Mouse (Mus musculus) thymus, postnatal 10 days (tissue): ENCODE results near the gene Ccnb1.
"Not testable (repeated sequence)": the region's sequence is repeated elsewhere in the genome, so short reads cannot be mapped to it uniquely, and the experiment has no call there.

Experiments used
- DNase-seq, 2 experiments: peaks; one replicate each; pipeline ENCODE4 v3.0.0; 2021; ENCODE audit warnings: low spot score in 2 of 2

The Ccnb1 gene

GRCm38 (mm10) chr13:100786414-100786867, at the start of gene Ccnb1:
Gene Ccnb1 (minus strand): TSS chr13:100786570.
- DNase-seq: peak; percentile 88 to 90

DNA sequence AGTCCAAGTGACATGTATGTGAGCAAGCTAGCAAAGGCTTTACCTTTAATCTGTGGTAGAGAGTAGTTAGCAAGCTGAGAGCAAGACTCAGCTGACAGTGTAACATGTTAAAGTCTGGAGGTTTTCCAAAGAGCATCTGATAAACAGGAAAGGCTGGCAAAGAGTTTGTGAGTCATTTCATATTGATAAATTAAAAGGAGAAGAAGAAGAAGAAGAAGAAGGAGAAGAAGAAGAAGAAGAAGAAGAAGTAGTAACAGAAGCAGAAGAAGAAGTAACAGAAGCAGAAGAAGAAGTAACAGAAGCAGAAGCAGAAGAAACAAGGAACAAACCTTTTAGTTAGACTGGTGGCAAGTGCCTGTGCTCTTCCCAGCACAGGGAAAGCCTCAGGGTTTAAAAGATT, 48.4 kb upstream of the Ccnb1 start:
- no peak for DNase-seq

GRCm38 (mm10) chr13:100833640-100834002, 47.3 kb upstream of the Ccnb1 start:
- DNase-seq: no peak

GRCm38 (mm10) chr13:100832741-100833639, 46.6 kb upstream of the Ccnb1 start, which contains the start of gene Slc30a5:
Gene Slc30a5 (minus strand): TSS chr13:100833427.
- peak; percentile 99 for DNase-seq

- no peak for DNase-seq
These were observed 45.8 kb upstream of the Ccnb1 start for GRCm38 (mm10) chr13:100832188-100832587.

GRCm38 (mm10) chr13:100831123-100831522, 44.8 kb upstream of the Ccnb1 start:
- no peak for DNase-seq

- no peak for DNase-seq
These were observed 39.4 kb upstream of the Ccnb1 start for GRCm38 (mm10) chr13:100825627-100826410.

DNA sequence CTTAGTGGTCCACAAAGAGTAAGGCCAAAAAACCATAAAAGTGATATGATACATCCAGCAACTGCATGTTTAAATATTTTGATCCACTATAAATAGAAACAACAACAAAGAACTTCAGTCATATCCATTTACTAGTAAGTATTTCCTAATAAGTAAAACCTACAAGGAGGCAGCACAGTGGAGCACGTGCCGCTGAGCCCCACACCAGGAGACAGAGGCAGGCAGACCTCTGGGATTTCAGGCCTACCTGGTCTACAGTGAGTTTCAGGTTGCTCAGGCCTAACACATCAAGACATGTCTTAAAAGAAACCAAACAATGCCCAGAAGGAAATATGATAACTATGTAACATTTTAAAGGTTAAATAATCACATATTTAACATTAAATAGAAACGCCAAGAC, 38.5 kb upstream of the Ccnb1 start:
- DNase-seq: no peak

GRCm38 (mm10) chr13:100824306-100824705, 37.9 kb upstream of the Ccnb1 start:
- no peak for DNase-seq

- DNase-seq: no peak
These were observed 37.5 kb upstream of the Ccnb1 start for GRCm38 (mm10) chr13:100823863-100824262.

DNA sequence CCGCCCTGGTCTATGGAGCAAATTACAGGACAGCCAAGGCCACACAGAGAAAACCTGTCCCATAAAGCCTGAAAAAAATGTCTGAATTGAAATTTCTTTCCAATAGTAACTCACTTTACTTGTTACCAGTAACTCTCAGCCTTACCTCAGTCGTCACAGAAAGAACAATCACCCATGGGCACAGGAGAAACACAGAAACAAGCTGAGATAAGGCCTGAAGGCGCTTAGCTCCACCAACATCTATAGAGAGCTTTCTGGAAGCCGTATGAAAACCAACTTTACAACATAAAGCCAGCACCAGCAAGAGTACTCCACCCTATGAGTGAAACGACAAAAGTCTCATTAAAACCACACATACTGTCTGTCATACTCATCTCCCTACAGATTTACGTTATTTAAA, 28.1 kb upstream of the Ccnb1 start:
- DNase-seq: no peak

GRCm38 (mm10) chr13:100805776-100806175, 19.4 kb upstream of the Ccnb1 start:
- DNase-seq: peak in 1 of 2 experiments; percentile 12

DNA sequence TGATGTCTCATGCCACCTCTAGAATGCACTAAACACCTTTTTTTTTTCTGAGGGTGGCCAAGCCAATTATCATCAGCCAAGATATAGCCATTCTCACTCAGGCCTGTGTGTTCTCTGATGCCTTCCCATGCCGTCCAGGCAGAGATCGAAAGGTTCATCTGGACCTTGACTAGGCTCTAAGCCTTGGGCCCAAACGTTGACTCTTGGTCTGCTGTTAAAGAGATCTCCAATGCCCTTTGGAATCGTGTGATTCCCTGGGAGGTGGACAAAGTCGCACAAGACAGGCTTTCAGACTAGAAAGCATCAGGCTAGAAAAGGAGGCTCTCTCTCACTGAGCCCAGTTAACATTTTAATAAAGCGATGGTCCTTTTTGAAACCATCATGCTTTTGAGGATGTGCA, 10.8 kb upstream of the Ccnb1 start:
- DNase-seq: no peak

GRCm38 (mm10) chr13:100789083-100789482, 2.7 kb upstream of the Ccnb1 start:
- DNase-seq: no peak

DNA sequence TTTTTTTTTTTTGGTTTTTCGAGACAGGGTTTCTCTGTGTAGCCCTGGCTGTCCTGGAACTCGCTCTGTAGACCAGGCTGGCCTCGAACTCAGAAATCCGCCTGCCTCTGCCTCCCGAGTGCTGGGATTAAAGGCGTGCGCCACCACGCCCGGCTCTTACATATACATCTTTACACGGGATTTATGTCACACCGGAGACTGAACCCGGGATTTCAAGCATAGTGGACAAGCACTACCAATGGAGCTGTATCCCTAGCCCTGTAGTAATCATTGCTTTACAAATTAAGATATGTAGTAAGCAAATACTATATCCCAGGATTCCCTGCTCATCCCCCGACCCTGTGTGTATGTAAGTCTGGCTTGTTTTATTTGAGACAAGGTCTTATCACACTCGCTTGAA, 1.7 kb upstream of the Ccnb1 start:
- not testable (repeated sequence) for DNase-seq

DNA sequence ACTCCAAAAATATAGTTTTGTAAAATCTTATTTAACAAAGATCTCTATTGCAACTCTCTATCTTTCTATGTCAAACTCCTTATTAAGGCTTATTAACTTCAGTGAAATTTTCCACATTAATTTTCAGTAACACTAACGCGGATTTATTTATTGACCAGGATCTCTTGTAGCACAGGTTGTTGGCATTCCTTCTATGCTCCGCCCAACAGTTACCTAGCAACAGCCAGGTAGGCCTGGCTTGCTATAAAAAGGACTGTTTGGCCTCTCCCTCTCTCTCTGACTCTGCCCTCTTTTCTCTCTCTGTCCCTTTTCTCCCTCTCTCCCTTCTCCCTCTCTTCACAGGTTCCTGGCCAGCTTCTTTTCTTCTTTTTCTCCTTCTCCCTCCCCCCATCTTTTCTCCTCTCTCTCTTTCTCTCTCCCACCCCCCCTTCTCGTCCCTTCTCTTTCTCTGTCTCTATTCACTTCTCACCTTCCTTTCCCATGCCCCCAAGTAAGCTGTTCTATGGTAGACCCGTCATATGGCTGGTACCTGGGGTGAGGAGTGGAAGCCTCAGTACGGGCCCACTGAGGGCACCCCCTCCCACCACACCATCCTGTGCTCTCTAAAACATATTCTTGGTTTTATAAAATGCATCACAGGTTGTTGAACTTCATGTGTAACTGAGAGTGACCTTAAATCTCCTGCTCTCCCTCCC, 1.1 kb upstream of the Ccnb1 start:
- DNase-seq: no peak

DNA sequence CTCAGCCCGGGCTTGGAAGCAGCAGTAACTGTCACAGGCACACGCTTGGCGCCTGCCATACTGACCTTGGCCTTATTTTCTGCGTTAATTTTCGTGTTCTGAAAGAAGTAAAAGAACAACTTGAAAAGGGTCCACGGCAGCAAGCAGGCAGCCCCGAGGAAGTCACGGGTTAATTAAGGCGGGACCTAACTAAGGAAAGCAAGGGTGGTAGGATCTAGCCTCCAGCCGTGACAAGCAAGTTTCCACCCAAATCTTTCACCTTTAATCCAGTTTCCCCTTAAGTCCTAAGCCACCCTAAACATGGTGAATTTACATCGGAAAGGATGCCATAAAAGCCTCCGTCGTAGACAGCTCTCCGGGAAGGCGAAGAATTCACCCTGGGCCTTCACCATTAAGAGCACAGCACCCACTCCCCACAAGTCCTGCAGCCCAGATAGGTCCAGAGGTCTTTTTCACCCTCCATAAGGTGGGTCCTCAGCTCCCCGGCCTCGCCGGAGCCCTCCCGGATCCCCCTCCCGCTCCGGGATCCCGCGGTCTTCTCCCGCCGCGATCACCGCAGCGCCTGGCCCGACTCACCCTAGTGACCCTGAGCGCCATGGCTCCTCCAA, 460 bp downstream of the Ccnb1 start:
- DNase-seq: no peak

DNA sequence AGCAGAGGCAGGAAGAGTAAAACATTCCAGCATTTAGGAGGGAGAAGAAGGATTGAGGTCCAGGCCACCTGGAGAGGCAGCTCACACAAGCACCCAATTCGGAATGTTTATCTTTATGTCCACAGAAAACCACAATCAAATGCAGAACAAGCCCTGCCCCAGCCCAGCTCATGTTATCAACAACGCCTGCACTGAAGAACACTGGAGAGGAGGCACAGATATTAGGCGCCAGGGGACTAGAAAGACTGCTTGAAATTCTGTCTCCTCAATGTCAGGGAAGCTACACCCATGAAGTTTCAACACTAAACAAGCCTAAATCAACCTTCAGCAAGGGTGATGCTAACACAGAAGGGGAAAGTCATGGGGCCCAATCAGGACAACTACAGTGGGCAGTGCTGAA, 8.9 kb downstream of the Ccnb1 start:
- DNase-seq: no peak

GRCm38 (mm10) chr13:100776710-100777109, 9.7 kb downstream of the Ccnb1 start:
- DNase-seq: no peak

- DNase-seq: no peak
These were observed 10.3 kb downstream of the Ccnb1 start for GRCm38 (mm10) chr13:100776056-100776419.

DNA sequence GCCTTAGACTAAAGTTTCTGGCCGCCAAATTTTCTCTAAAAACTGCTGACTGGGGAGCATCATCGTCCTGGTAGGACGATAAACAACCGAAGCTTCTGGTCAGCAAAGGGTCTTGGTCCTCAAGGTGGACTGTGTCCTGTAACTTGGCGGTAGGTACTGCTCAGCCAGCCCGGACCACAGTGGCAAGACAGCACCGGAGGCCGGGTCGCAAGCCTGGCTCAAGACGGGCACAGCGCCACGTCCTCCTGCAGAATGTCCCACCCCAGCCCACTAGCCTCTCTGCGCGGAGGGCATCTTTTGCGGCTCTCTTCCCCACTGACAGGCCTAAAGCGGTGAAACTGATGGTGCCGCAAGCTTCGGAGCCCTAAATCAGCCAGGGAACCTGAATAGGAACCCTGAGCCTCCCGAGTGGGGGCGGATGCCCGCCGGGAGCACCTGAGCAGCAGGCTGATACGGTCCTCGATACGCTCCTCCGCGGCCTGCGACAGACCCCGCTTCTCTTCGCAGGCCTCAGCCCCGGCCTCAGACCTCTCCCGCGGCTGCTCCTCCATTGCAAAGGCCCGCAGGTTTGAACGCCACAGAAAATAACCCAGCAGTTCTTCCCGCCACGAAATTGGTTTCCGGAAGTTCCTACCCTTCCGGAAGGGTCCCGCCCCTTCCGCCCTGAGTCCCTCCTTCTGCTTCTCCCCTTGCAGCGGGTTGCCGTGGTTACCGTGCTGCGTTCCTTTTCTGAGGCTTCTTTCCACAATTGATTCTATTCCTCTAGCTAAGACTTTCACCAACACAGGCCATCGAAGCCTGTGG, 10.9 kb downstream of the Ccnb1 start, which contains the start of gene Cenph:
Gene Cenph, minus strand, starts transcription at position 648 of the 804 bp plus-strand sequence.
- DNase-seq: peak; percentile 71 to 75
